Mouse (Mus musculus): Measurements from ENCODE around the gene Maats1. TPM values are rescaled to one million over a fixed set of nuclear protein-coding genes. Genes with fewer than 3 reads are reported as not detected.

Maats1 gene
- under 1 TPM; 0.11 to 0.59 TPM for polyA plus RNA-seq (2017; shearing (Covaris generic))

GRCm38 (mm10) chr16:38341396-38342324 is at the start of gene Maats1:
TSS of gene Maats1 (minus strand) at chr16:38342143.

GRCm38 (mm10) chr16:38361933-38362332 is 20.0 kb upstream of the Maats1 start, which contains the start of gene Popdc2:
TSS of gene Popdc2 (plus strand) at chr16:38362209.

GRCm38 (mm10) chr16:38346529-38347325 is 4.8 kb upstream of the Maats1 start, which contains the start of the genes Cox17 and Gm21987:
TSS of gene Cox17 (plus strand) at chr16:38346991.
TSS of gene Gm21987 (plus strand) at chr16:38347040.

GRCm38 (mm10) chr16:38294685-38295348 is 47.1 kb downstream of the Maats1 start, which contains the start of gene Nr1i2:
TSS of gene Nr1i2 (minus strand) at chr16:38294824.

Other genes with a start within 250 kb of the Maats1 start
- not detected for gene Nr1i2, start 47.3 kb downstream of the Maats1 start, polyA plus RNA-seq (2017; shearing (Covaris generic))
- 100 to 1,000 TPM; 192 to 256 TPM for gene Cox17, start 4.8 kb upstream of the Maats1 start, polyA plus RNA-seq (2017; shearing (Covaris generic))
- gene Gm21987, start 4.9 kb upstream of the Maats1 start, polyA plus RNA-seq (2017; shearing (Covaris generic)) = under 1 TPM in 1 of 2 experiments, not detected in 1; 0.60 TPM
- gene Popdc2, start 20.1 kb upstream of the Maats1 start, polyA plus RNA-seq (2017; shearing (Covaris generic)) = 10 to 100 TPM in 1 of 2 experiments, under 1 TPM in 1; 0.16 to 13.2 TPM
- gene Pla1a, start 91.0 kb upstream of the Maats1 start, polyA plus RNA-seq (2017; shearing (Covaris generic)) = under 1 TPM; 0.13 to 0.20 TPM
- gene Adprh, start 110.6 kb upstream of the Maats1 start, polyA plus RNA-seq (2017; shearing (Covaris generic)) = 100 to 1,000 TPM in 1 of 2 experiments, 10 to 100 TPM in 1; 70.6 to 120 TPM
- 1 to 10 TPM in 1 of 2 experiments, under 1 TPM in 1; 0.32 to 7.8 TPM for gene Cd80, start 113.4 kb upstream of the Maats1 start, polyA plus RNA-seq (2017; shearing (Covaris generic))
- 1 to 10 TPM; 5.8 to 8.2 TPM for gene Timmdc1, start 180.5 kb upstream of the Maats1 start, polyA plus RNA-seq (2017; shearing (Covaris generic))
- gene Poglut1, start 208.1 kb upstream of the Maats1 start, polyA plus RNA-seq (2017; shearing (Covaris generic)) = 10 to 100 TPM; 38.4 to 39.0 TPM
- 10 to 100 TPM; 32.7 to 45.8 TPM for gene Tmem39a, start 216.6 kb upstream of the Maats1 start, polyA plus RNA-seq (2017; shearing (Covaris generic))

All from activated CD4-positive, CD25-positive, alpha-beta regulatory T cell (primary cell).